Mouse (Mus musculus): ENCODE data around the gene Lgi4.

- TF ChIP-seq CTCF (IDR thresholded peaks at IDR 0.05; ENCODE audit: low read depth, low read length) = no peak
- no peak for TF ChIP-seq POLR2A (IDR thresholded peaks at IDR 0.05; ENCODE audit: extremely low read depth, insufficient read depth, low read length)
Measured at GRCm38 (mm10) chr7:31042431-31042910, 16.7 kb upstream of the Lgi4 start, which contains the start of gene Fxyd5.
